ENCODE assay signal across 12 mouse cellular contexts in genomic region chr5:146893478-146894182, GRCm38 (mm10). TPM values are rescaled to one million over a fixed set of nuclear protein-coding genes. Genes with fewer than 3 reads are reported as not detected.
A peak's percentile ranks its signal among the peaks of the same experiment; 100 is the strongest.
DNase-seq lines count a peak whose midpoint lies in the region; ATAC-seq and TF ChIP-seq lines count a peak whose summit lies in the region.
"Had no signal": no experiment of that assay in that cellular context is flagged by ENCODE, and none has a peak within 500 bp of the region (broad histone marks: within the 10 kb centered on the region; RNA-seq: fewer than 3 reads in every experiment).

No protein-coding gene starts in this region.

- TF ChIP-seq CTCF in hindbrain, postnatal 0 days (IDR thresholded peaks at IDR 0.05; ENCODE audit: low read depth), result peak; percentile 39
- TF ChIP-seq CTCF in lung, postnatal 0 days (IDR thresholded peaks at IDR 0.05), result peak; percentile 53
- TF ChIP-seq CTCF in G1E (IDR thresholded peaks at IDR 0.05; ENCODE audit: low read depth, low read length), result peak; percentile 55; the same call in 1 of the 2 replicates
- peak; percentile 58; the same call in 1 of the 2 replicates for TF ChIP-seq CTCF in small intestine, adult 2 months (IDR thresholded peaks at IDR 0.05; ENCODE audit: extremely low read depth, insufficient read length, insufficient replicate concordance, low read depth, low read length)

- H3K4me2 ChIP-seq in hindbrain, postnatal 0 days (ENCODE audit: low read depth, low read length), result no peak overlapping the region
- H3K4me2 ChIP-seq in hindbrain, embryonic 12.5 days (replicated peaks), result no peak overlapping the region
- no peak overlapping the region for H3K4me2 ChIP-seq in lung, postnatal 0 days (replicated peaks; ENCODE audit: low read depth, low read length)
- H3K4me2 ChIP-seq: midbrain, embryonic 11.5 days had no signal

- no peaks in the 10 kb centered on the region for H3K36me3 ChIP-seq in hindbrain, postnatal 0 days (ENCODE audit: insufficient read depth, low read length)
- no peaks in the 10 kb centered on the region for H3K36me3 ChIP-seq in hindbrain, embryonic 12.5 days
- H3K36me3 ChIP-seq in lung, postnatal 0 days (ENCODE audit: insufficient read depth, low read length), result no peaks in the 10 kb centered on the region
- H3K36me3 ChIP-seq in G1E (replicated peaks), result no peaks in the 10 kb centered on the region
- H3K36me3 ChIP-seq in small intestine, adult 2 months (ENCODE audit: control insufficient read depth, insufficient read depth, low read length), result no peaks in the 10 kb centered on the region

- no peaks in the 10 kb centered on the region for H3K4me1 ChIP-seq in hindbrain, postnatal 0 days (ENCODE audit: insufficient read depth, low read length)
- H3K4me1 ChIP-seq in hindbrain, embryonic 12.5 days, result no peaks in the 10 kb centered on the region
- H3K4me1 ChIP-seq in lung, postnatal 0 days (ENCODE audit: insufficient read depth, low read depth, low read length), result no peaks in the 10 kb centered on the region
- peaks cover 8% of the 10 kb centered on the region for H3K4me1 ChIP-seq in G1E (ENCODE audit: insufficient read depth, low read depth, low read length)
- H3K4me1 ChIP-seq in small intestine, adult 2 months (ENCODE audit: control insufficient read depth, insufficient read depth, insufficient read length, low read length), result no peaks in the 10 kb centered on the region

- no peak for TF ChIP-seq EP300 in lung, postnatal 0 days (IDR thresholded peaks at IDR 0.05)

- H3K27me3 ChIP-seq in hindbrain, postnatal 0 days (ENCODE audit: insufficient read depth, low read length), result no peaks in the 10 kb centered on the region
- no peaks in the 10 kb centered on the region for H3K27me3 ChIP-seq in hindbrain, embryonic 12.5 days
- H3K27me3 ChIP-seq in lung, postnatal 0 days (replicated peaks; ENCODE audit: insufficient read depth, low read length), result no peaks in the 10 kb centered on the region; the same call in 1 of the 2 replicates
- peaks cover 10% of the 10 kb centered on the region; the same call in 1 of the 2 replicates for H3K27me3 ChIP-seq in G1E (ENCODE audit: insufficient read depth, low read length)
- H3K27me3 ChIP-seq in small intestine, adult 2 months (ENCODE audit: control insufficient read depth, insufficient read depth, low read length), result no peaks in the 10 kb centered on the region

- no peak for ATAC-seq in hindbrain, postnatal 0 days
- ATAC-seq in hindbrain, embryonic 12.5 days (ENCODE audit: low FRiP score), result no peak
- no peak for ATAC-seq in lung, postnatal 0 days
- ATAC-seq in G1E (ENCODE audit: extremely low read depth, insufficient number of reproducible peaks, low FRiP score, poor library complexity, severe bottlenecking), result no peak

- no peak for DNase-seq in hindbrain, postnatal 0 days (ENCODE audit: low spot score)
- DNase-seq in lung, postnatal 0 days (ENCODE audit: low spot score), result no peak
- DNase-seq in lung, postnatal 36 days, result no peak
- no peak for DNase-seq in G1E (ENCODE audit: low spot score)
- DNase-seq in urinary bladder, postnatal 36 days (ENCODE audit: low spot score in 2 of 2), result no peak
- no peak for DNase-seq in left cerebral cortex, adult 18-20 months (ENCODE audit: low spot score in 2 of 2)
- DNase-seq: heart, adult 18-20 months; heart, postnatal 36 days; spleen, adult 18-20 months had no signal

- no peak for TF ChIP-seq POLR2A in small intestine, adult 2 months (IDR thresholded peaks at IDR 0.05; ENCODE audit: low read depth, low read length)

- H3K9ac ChIP-seq in hindbrain, postnatal 0 days (replicated peaks; ENCODE audit: low read length), result no peak overlapping the region
- no peak overlapping the region for H3K9ac ChIP-seq in hindbrain, embryonic 12.5 days
- no peak overlapping the region for H3K9ac ChIP-seq in lung, postnatal 0 days (replicated peaks; ENCODE audit: low read depth)

- no peak overlapping the region for H3K4me3 ChIP-seq in hindbrain, postnatal 0 days (ENCODE audit: low read length)
- no peak overlapping the region for H3K4me3 ChIP-seq in hindbrain, embryonic 12.5 days
- H3K4me3 ChIP-seq in lung, postnatal 0 days (ENCODE audit: low read depth, low read length), result no peak overlapping the region
- H3K4me3 ChIP-seq in G1E (ENCODE audit: low read depth, low read length), result no peak overlapping the region
- no peak overlapping the region for H3K4me3 ChIP-seq in small intestine, adult 2 months (ENCODE audit: low read depth, low read length)

- H3K27ac ChIP-seq in hindbrain, postnatal 0 days, result no peak overlapping the region
- no peak overlapping the region for H3K27ac ChIP-seq in hindbrain, embryonic 12.5 days
- no peak overlapping the region for H3K27ac ChIP-seq in lung, postnatal 0 days (ENCODE audit: low read length)
- H3K27ac ChIP-seq in small intestine, adult 2 months (ENCODE audit: insufficient read depth, low read depth, low read length), result no peak overlapping the region

- H3K9me3 ChIP-seq in hindbrain, postnatal 0 days (ENCODE audit: low read length), result no peaks in the 10 kb centered on the region
- H3K9me3 ChIP-seq in hindbrain, embryonic 12.5 days (replicated peaks), result no peaks in the 10 kb centered on the region
- H3K9me3 ChIP-seq in lung, postnatal 0 days (ENCODE audit: low read length), result no peaks in the 10 kb centered on the region
- no peaks in the 10 kb centered on the region for H3K9me3 ChIP-seq in G1E (replicated peaks)

- 87% methylated on average over 11 of the region's 11 CpGs for WGBS in hindbrain, postnatal 0 days
- WGBS in hindbrain, embryonic 12.5 days, result 82% methylated on average over 11 of the region's 11 CpGs
- WGBS in lung, postnatal 0 days, result 83% methylated on average over 11 of the region's 11 CpGs
- 91% methylated on average over 11 of the region's 11 CpGs for WGBS in small intestine, adult 2 months

RNA-seq across cellular contexts. Expression of gene Rasl11a, which starts 48.8 kb away (rescaled TPM):
- 13.3 and 15.4 TPM in 2 replicates for total RNA-seq in hindbrain, postnatal 0 days (2014; rRNA removed)
- polyA plus RNA-seq in hindbrain, postnatal 0 days (2015; fragmentation: Nextera tagmentation; extraction: Ambion mirVana), result 13.2 and 13.9 TPM in 2 replicates
- 11.0 and 13.4 TPM in 2 replicates for polyA plus RNA-seq in hindbrain, embryonic 12.5 days (2016; fragmentation: Nextera tagmentation; extraction: Ambion mirVana)
- 101 and 138 TPM in 2 replicates for polyA plus RNA-seq in lung, postnatal 0 days (2015; fragmentation: Nextera tagmentation; extraction: Ambion mirVana)
- total RNA-seq in G1E (2014; fragmentation: Nextera tagmentation) (19.7 and 24.1 TPM in 2 replicates), G1E (2017) (126 and 139 TPM in 2 replicates)
- polyA plus RNA-seq in G1E (2012), result 86.7 and 87.5 TPM in 2 replicates
- polyA plus RNA-seq in small intestine, adult 2 months (2012; rRNA removed), result 5.8 TPM in 2 replicates
- 10 to 100 TPM; 10.8 to 11.6 TPM for total RNA-seq in left cerebral cortex, adult 18-20 months (2021)

RNA-seq across cellular contexts. Expression of gene Gtf3a, which starts 54.8 kb away (rescaled TPM):
- 53.3 and 71.5 TPM in 2 replicates for total RNA-seq in hindbrain, postnatal 0 days (2014; rRNA removed)
- 94.0 and 96.6 TPM in 2 replicates for polyA plus RNA-seq in hindbrain, postnatal 0 days (2015; fragmentation: Nextera tagmentation; extraction: Ambion mirVana)
- 89.1 and 97.1 TPM in 2 replicates for polyA plus RNA-seq in hindbrain, embryonic 12.5 days (2016; fragmentation: Nextera tagmentation; extraction: Ambion mirVana)
- 60.3 and 63.8 TPM in 2 replicates for polyA plus RNA-seq in lung, postnatal 0 days (2015; fragmentation: Nextera tagmentation; extraction: Ambion mirVana)
- total RNA-seq in G1E (2014; fragmentation: Nextera tagmentation), result 172 and 200 TPM in 2 replicates
- total RNA-seq in G1E (2017), result 193 and 222 TPM in 2 replicates
- polyA plus RNA-seq in G1E (2012), result 214 and 270 TPM in 2 replicates
- 31.9 and 51.6 TPM in 2 replicates for polyA plus RNA-seq in small intestine, adult 2 months (2012; rRNA removed)
- 10 to 100 TPM; 24.4 to 25.7 TPM for total RNA-seq in left cerebral cortex, adult 18-20 months (2021)
